Mouse (Mus musculus): Measurements from ENCODE around the gene Tex38.

- TF ChIP-seq CTCF (IDR thresholded peaks at IDR 0.05; ENCODE audit: control insufficient read depth, insufficient read depth, low read length) (no peak), POLR2A (IDR thresholded peaks at IDR 0.05; ENCODE audit: borderline replicate concordance, control insufficient read depth, low read depth, low read length) (no peak)
Observed at GRCm38 (mm10) chr4:115775056-115775455, 5.8 kb downstream of the Tex38 start.
